Mouse (Mus musculus): ENCODE measurements around the gene Gm28230. TPM values are rescaled to one million over a fixed set of nuclear protein-coding genes. Genes with fewer than 3 reads are reported as not detected.

Gm28230 gene
- polyA plus RNA-seq, 1 experiment from 2014 or later: not detected

DNA sequence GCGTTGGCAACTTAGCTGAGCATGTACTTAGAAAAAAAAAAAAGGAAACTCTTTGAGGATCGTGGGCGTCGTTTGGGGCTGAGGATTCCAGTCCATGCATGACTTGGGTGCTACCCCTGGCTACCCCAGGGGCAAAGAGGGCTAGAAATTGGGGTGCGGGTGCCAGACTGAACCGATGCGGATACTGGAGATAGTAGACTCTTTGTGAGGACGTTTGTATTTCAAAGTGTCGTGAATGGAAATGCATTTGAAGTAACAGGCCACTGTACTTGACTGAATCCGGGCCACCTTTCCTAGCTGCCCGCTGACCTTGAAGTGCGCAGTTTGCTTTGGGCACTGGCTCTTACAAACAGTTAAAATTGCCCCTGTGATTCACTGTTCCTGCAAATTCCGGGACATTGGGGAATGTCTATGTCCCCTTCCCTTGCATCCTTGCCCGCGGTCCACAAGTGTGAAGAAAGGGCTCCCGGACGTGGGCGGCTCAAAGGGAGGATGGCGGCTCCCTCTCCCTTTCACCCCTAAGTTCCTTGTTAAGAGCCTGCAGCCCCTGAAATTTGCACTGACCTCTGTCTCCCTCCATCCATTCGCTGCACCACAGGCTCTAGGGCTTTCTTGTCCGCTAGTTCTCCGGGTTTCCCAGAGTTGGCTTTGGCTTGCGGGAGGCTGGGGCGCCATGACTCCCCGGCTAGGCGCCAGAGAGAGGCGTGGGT, 39.4 kb upstream of the Gm28230 start:
- Histone ChIP-seq H3K27me3 (replicated peaks; ENCODE audit: control insufficient read depth, insufficient read depth, low read length) (peaks cover 97% of the 10 kb centered on the region), H3K36me3 (ENCODE audit: control insufficient read depth, insufficient read depth) (no peaks in the 10 kb centered on the region), H3K4me1 (replicated peaks; ENCODE audit: control insufficient read depth, insufficient read depth, low read length) (no peaks in the 10 kb centered on the region), H3K27ac (ENCODE audit: low read depth, low read length) (no peak overlapping the region), H3K4me3 (ENCODE audit: low read depth, low read length) (0 out of 2 replicates have a peak overlapping the region, but pooled peaks have one; percentile 9), H3K9me3 (ENCODE audit: control insufficient read depth) (no peaks in the 10 kb centered on the region), H3K4me2 (replicated peaks; ENCODE audit: low read depth) (no peak overlapping the region), H3K9ac (ENCODE audit: low read depth, low read length) (no peak overlapping the region)
- 2% methylated on average over 27 of the region's 27 CpGs for WGBS
- no peak for ATAC-seq
- no peak for TF ChIP-seq CTCF (IDR thresholded peaks at IDR 0.05; ENCODE audit: low read depth)

- no peak for ATAC-seq
- peaks cover 97% of the 10 kb centered on the region for H3K27me3 ChIP-seq (replicated peaks; ENCODE audit: control insufficient read depth, insufficient read depth, low read length)
- H3K4me1 ChIP-seq (replicated peaks; ENCODE audit: control insufficient read depth, insufficient read depth, low read length): no peaks in the 10 kb centered on the region
- no peak overlapping the region for H3K27ac ChIP-seq (ENCODE audit: low read depth, low read length)
- no peak overlapping the region for H3K9ac ChIP-seq (ENCODE audit: low read depth, low read length)
- no peak for TF ChIP-seq CTCF (IDR thresholded peaks at IDR 0.05; ENCODE audit: low read depth)
- no peak overlapping the region for H3K4me3 ChIP-seq (ENCODE audit: low read depth, low read length)
- H3K4me2 ChIP-seq (replicated peaks; ENCODE audit: low read depth): no peak overlapping the region
- H3K36me3 ChIP-seq (ENCODE audit: control insufficient read depth, insufficient read depth): no peaks in the 10 kb centered on the region
- no peaks in the 10 kb centered on the region for H3K9me3 ChIP-seq (ENCODE audit: control insufficient read depth)
- WGBS: 3% methylated on average over 31 of the region's 31 CpGs
Measured at GRCm38 (mm10) chr2:74687698-74688555, 38.6 kb upstream of the Gm28230 start.

- Histone ChIP-seq H3K27me3 (replicated peaks; ENCODE audit: control insufficient read depth, insufficient read depth, low read length) (peaks cover 97% of the 10 kb centered on the region), H3K27ac (ENCODE audit: low read depth, low read length) (no peak overlapping the region), H3K4me3 (ENCODE audit: low read depth, low read length) (0 out of 2 replicates have a peak overlapping the region, but pooled peaks have one; percentile 1), H3K4me2 (replicated peaks; ENCODE audit: low read depth) (no peak overlapping the region), H3K36me3 (ENCODE audit: control insufficient read depth, insufficient read depth) (no peaks in the 10 kb centered on the region), H3K9me3 (ENCODE audit: control insufficient read depth) (no peaks in the 10 kb centered on the region), H3K9ac (ENCODE audit: low read depth, low read length) (no peak overlapping the region), H3K4me1 (replicated peaks; ENCODE audit: control insufficient read depth, insufficient read depth, low read length) (no peaks in the 10 kb centered on the region)
- ATAC-seq: no peak
- 5% methylated on average over 12 of the region's 12 CpGs for WGBS
- no peak for TF ChIP-seq CTCF (IDR thresholded peaks at IDR 0.05; ENCODE audit: low read depth)
Measured at GRCm38 (mm10) chr2:74688795-74689573, 37.5 kb upstream of the Gm28230 start.

DNA sequence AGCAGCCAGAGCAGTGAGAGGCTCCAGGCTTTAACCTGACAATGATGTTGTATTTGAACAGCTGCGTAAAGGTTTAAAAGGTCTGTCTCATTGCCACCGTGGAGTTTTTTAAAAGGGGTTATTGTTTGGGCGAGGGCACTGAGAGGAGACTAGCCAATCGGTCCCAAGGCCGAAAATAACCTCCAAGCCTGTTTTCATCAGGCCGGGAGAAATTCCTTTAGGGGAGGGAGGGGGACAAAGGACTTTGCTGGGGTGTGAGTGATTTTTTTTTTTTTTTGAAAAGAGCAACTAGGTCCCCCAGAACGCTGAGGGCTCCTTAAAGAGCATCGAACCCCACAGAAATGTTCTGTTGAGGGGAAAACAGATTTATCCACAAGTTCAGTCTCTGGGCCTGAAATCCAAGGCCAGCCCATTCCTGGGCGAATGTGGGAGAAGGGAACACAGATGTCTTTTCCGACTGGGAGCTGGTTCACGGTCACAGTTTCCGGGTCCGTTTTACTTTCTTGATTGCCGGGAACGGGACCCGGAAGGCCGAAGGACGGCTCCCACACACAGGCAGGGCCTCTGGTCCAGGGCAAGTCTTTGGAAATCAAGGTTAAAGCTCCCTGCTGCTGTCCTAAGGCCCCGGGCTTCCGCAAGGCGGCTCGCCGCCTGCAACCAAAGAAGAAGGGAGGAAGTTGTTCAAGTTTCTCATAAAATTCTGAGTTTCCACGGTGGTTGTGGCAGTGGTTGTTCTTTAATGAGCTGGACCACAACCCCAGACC, 36.8 kb upstream of the Gm28230 start:
- no peaks in the 10 kb centered on the region for H3K36me3 ChIP-seq (ENCODE audit: control insufficient read depth, insufficient read depth)
- ATAC-seq: no peak
- 0 out of 2 replicates have a peak overlapping the region, but pooled peaks have one; percentile 1 for H3K4me3 ChIP-seq (ENCODE audit: low read depth, low read length)
- no peaks in the 10 kb centered on the region for H3K9me3 ChIP-seq (ENCODE audit: control insufficient read depth)
- H3K4me1 ChIP-seq (replicated peaks; ENCODE audit: control insufficient read depth, insufficient read depth, low read length): no peaks in the 10 kb centered on the region
- H3K9ac ChIP-seq (ENCODE audit: low read depth, low read length): no peak overlapping the region
- no peak overlapping the region for H3K27ac ChIP-seq (ENCODE audit: low read depth, low read length)
- TF ChIP-seq CTCF (IDR thresholded peaks at IDR 0.05; ENCODE audit: low read depth): no peak
- no peak overlapping the region; the same call in 1 of the 2 replicates for H3K4me2 ChIP-seq (replicated peaks; ENCODE audit: low read depth)
- 2% methylated on average over 24 of the region's 24 CpGs for WGBS
- H3K27me3 ChIP-seq (replicated peaks; ENCODE audit: control insufficient read depth, insufficient read depth, low read length): peaks cover 97% of the 10 kb centered on the region

DNA sequence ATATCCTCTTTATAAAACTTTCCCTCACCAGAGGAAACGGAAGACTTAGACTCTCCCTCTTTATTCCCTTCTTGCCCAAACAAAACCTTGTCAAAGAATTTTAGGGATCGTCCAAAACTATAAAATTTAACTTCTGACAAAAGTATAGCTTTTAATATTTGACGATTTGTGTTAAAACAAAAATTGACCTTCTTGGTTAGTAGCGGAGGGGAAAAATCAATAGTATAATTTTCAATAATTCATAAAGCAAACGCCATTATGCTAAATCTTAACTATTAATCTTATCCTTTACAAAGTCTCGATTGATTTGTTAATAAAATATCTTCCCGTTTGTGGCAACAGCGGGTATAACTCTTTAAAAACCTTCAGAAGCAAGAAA, 36.2 kb upstream of the Gm28230 start:
- no peak for ATAC-seq
- H3K9ac ChIP-seq (ENCODE audit: low read depth, low read length): no peak overlapping the region
- no peaks in the 10 kb centered on the region for H3K36me3 ChIP-seq (ENCODE audit: control insufficient read depth, insufficient read depth)
- no peaks in the 10 kb centered on the region for H3K9me3 ChIP-seq (ENCODE audit: control insufficient read depth)
- H3K4me3 ChIP-seq (ENCODE audit: low read depth, low read length): no peak overlapping the region
- no peak overlapping the region for H3K27ac ChIP-seq (ENCODE audit: low read depth, low read length)
- H3K4me2 ChIP-seq (replicated peaks; ENCODE audit: low read depth): no peak overlapping the region
- 9% methylated on average over 8 of the region's 8 CpGs for WGBS
- no peak for TF ChIP-seq CTCF (IDR thresholded peaks at IDR 0.05; ENCODE audit: low read depth)
- peaks cover 97% of the 10 kb centered on the region for H3K27me3 ChIP-seq (replicated peaks; ENCODE audit: control insufficient read depth, insufficient read depth, low read length)
- no peaks in the 10 kb centered on the region for H3K4me1 ChIP-seq (replicated peaks; ENCODE audit: control insufficient read depth, insufficient read depth, low read length)
